Mouse (Mus musculus) right cerebral cortex, adult 18-20 months (tissue): ENCODE measurements around the gene Tmem41b.

Source experiments
- DNase-seq: peaks from one replicate; pipeline ENCODE4 v3.0.0; 2022; ENCODE audit warnings: mixed read lengths

Tmem41b gene

GRCm38 (mm10) chr7:109975966-109976715 is 10.6 kb downstream of the Tmem41b start:
- no peak for DNase-seq

- DNase-seq = no peak
These were observed 17.2 kb downstream of the Tmem41b start for GRCm38 (mm10) chr7:109969542-109969941.

GRCm38 (mm10) chr7:109968924-109969450 is 17.7 kb downstream of the Tmem41b start:
- no peak for DNase-seq

DNA sequence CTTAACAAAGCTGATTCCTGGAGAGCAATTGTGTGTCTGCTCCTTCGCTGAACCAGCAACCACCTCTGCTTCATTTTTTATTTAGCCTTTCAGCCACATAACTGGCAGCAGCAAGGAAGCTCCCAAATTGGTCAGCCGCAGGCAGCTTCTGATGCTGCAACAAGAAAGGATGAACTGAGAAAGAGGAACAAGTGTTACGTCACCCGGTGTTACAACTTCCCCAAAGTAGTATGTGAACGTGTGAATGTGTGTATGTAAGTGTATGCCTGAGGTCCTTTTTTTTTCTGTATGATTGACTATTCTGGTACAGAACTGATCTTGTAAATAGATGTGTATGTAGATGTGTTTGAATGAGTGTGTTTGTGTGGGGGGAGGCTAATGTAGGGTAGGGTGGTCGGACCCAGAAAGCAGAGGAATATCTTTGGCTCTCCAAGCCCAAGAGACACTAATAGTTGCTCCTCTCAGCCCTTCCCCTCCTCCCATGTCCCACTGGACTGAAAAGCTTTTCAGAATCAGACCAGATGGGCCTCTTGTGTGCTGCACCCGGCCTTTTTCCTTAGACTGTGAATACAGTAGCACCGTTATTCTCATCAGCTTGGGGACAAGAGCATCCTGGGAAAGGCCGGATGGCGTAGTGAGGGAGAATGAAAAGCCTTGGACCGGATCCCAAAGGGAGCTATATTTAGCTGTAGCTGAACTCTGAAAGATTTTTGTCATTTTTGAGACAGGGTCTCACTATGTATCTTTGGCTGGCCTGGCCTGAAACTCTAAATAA is 18.7 kb downstream of the Tmem41b start:
- DNase-seq = peak; percentile 28

- DNase-seq = no peak
These were observed 21.1 kb downstream of the Tmem41b start for GRCm38 (mm10) chr7:109965658-109966057.

- DNase-seq = no peak
These were observed 23.0 kb downstream of the Tmem41b start for GRCm38 (mm10) chr7:109963707-109964106.

DNA sequence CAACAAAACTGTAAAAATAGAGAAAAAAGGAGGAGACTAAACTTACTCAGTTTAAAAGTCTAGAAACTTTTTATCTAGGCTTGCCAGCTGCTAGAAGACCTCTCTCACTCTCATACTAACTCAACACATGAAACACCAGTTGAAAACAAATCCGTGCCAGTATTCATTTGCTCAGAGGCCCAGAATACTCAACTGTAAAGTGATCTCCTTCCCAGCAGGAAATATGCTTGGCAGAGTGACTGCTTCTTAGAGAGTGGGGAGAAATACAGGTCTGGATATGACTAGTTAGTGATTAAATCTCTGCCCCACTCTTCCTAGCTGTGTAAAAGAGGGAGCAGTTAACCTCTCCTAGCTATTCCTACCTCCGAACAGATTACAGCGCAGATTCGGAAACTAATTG is 24.1 kb downstream of the Tmem41b start:
- DNase-seq = no peak

DNA sequence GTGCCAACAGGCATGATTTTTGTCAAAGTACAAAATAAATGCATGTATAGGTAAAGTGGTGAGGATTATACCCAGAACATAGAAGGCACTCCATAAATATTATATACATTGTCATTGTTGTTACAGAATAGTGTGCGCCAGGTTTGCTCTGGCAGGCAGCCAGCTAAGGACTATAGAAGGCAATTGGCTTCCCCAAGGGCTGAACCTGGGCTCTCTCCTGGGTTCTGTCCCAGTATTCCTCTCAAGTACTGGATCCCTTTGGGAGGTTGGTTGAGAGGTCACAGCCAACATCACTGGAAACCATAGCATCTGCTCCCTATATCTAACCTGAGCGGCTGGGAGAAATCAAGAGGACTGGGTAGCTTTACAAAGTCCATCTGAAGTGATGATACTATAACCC is 25.2 kb downstream of the Tmem41b start:
- no peak for DNase-seq

DNA sequence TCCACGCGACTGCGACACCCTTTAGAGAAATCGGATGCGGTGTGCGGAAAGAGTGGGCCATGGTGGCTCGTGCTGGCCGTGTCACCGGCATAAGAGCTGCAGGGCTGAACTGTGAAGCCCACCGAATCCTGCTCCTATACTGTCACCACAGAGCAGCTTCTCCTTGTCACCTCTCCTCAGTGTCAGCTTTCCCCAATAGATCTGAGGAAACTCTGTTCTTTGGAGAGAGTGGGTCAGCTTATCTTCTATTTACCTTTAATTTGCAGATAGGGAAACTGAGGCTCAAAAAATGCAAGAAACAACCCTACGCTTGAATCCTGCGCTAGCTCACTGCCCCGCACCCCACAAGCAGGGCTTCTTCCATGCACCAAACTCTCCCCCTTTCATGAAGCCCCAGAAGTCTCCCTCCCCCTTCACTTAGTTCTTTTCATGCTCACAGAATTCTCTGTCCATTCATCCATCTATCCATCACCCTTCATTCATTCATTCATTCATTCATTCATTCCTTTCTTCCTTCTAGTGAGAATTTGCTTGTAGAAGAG is 26.0 kb downstream of the Tmem41b start:
- no peak for DNase-seq

DNA sequence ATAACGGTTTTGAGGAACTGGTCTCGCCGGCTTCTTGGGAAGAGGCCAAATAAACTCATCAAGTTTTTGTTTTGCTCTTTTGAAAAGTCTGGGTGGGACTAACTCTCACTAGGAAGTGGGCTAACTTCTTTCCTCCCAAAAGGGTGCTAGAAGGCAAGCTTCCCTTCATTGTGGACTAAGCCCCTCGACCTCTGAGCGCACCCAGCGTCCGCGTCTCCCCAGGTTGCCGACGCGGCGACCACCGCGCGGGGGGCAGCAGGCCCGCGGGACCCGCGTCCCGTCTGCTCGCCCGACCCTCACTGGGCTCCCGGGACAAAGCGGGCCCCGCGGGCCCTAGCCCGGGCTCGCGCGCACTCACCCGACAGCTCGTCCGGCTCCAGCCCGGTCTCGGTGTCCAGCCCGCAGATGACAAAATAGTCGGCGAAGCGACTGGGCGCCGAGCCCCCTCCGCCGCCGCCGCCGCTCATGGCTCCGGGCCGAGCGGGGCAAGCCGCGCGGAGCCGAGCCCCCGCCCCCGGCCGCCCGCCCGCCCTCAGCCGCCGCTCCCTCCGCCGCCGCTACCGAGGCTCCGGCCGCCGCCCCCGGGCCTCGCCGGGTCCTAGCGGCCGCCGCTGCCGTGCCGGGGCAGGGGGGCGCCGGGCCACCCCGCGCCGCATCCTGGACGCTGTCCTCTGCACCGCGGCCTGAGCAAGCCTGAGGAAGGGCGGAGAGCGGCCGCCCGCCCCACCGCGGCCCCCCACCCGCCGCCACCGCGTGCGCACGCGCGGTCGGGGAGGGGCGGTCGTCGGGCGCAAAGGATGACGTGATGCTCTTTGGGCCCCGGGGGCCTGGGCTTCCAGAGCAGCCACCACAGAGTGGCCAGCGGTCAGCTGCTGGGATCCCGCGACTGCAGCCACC is 26.8 kb downstream of the Tmem41b start, which contains the start of gene Dennd5a:
TSS of gene Dennd5a (minus strand) at position 755 of the 897 bp plus-strand sequence.
- DNase-seq = peak; percentile 82

- no peak for DNase-seq
These were observed 27.6 kb downstream of the Tmem41b start for GRCm38 (mm10) chr7:109958843-109959715.

GRCm38 (mm10) chr7:109957996-109958789 is 28.5 kb downstream of the Tmem41b start:
- DNase-seq = no peak

- no peak for DNase-seq
These were observed 31.9 kb downstream of the Tmem41b start for GRCm38 (mm10) chr7:109954622-109955401.

DNA sequence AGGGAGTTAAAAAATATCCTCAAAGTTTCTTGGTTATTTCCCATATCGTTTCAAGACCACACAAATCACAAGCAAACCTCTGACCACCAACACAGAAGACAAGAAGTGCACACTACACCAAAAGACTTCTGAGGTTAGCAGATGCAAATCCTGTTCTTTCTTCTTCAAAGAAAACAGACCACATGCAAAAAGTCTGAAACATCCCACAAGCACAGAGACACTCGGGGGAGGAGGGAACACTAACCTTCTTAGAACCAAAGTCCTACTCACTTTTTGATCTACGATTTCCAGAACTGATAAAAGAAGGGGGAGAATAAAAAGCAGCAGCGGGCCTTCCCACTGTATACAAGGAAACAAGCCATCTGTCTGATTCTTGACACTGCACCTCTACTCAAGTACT is 35.4 kb downstream of the Tmem41b start:
- DNase-seq = no peak

GRCm38 (mm10) chr7:109944421-109945034 is 42.2 kb downstream of the Tmem41b start:
- no peak for DNase-seq

- no peak for DNase-seq
These were observed 57.1 kb downstream of the Tmem41b start for GRCm38 (mm10) chr7:109929628-109930027.

DNA sequence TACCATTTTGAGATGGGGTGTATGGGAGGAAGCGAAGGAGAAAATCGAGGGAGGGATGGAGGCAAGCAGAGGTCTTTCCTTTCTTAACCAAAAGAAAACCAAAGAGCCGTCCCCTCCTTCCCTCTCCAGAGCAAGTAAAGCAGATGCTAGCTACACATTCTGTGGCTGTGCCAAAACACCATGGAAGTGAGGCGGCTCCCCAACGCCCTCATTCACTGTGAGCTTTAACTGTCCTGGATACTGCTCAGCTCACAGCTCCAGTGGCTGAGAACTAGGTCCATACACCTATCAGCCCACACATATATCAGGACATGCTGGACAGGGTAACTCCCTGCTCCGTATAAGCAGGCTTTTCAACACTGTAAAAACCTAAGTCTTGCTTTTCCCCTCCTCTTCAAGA is 58.4 kb downstream of the Tmem41b start:
- DNase-seq = peak; percentile 38

GRCm38 (mm10) chr7:109924965-109925364 is 61.8 kb downstream of the Tmem41b start:
- DNase-seq = no peak

DNA sequence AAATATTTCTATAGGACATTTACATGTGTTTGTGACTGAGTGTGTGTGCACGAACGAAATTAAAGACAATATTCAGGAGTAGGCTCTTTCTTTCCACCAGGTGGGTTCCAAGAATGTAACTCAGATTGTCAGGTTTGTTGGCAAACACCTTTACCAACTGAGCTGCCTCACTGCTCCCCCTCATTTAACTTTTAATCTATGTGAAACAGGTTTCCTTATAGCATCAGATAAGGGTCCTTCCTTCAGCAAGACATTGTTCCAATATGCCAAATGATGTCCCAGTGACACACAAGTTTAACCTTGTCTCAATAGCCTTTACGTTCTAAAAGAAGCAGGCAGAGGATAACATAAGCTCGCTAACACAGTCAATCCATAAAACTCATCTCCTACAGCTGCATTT is 63.8 kb downstream of the Tmem41b start:
- no peak for DNase-seq
